Mouse (Mus musculus) lung, embryonic 15.5 days (tissue): ENCODE data around the gene Tmem221. TPM values are rescaled to one million over a fixed set of nuclear protein-coding genes. Genes with fewer than 3 reads are reported as not detected.
"Not testable (repeated sequence)": the region's sequence is repeated elsewhere in the genome, so short reads cannot be mapped to it uniquely, and the experiment has no call there.

Source experiments
- ATAC-seq: fragments of 200-750 bp; cut with Nextera tagmentation; 2 replicates; pipeline ENCODE4 v1.8.0; 2017; ENCODE audit warnings: moderate number of reproducible peaks, borderline replicate concordance; ENCODE audit not compliant: low FRiP score, low TSS enrichment; ENCODE audit errors: extremely low read depth
- H3K27ac ChIP-seq: fragments of 300-500 bp; sonication (generic); 2 replicates; pipeline ENCODE4 v1.5.1; 2015; ENCODE audit warnings: moderate library complexity, mild to moderate bottlenecking, inconsistent platforms
- H3K27me3 ChIP-seq: fragments of 300-500 bp; sonication (generic); 2 replicates; pipeline ENCODE4 v1.6.1; 2015; ENCODE audit warnings: inconsistent platforms
- H3K36me3 ChIP-seq: fragments of 300-500 bp; sonication (generic); 2 replicates; pipeline ENCODE4 v1.6.1; 2015; ENCODE audit warnings: inconsistent platforms
- H3K4me1 ChIP-seq: fragments of 300-500 bp; sonication (generic); 2 replicates; pipeline ENCODE4 v1.6.1; 2015; ENCODE audit warnings: inconsistent platforms
- H3K4me2 ChIP-seq: fragments of 300-500 bp; sonication (generic); 2 replicates; pipeline ENCODE4 v1.6.1; 2015; ENCODE audit warnings: inconsistent platforms, mild to moderate bottlenecking, moderate library complexity
- H3K4me3 ChIP-seq: fragments of 300-500 bp; sonication (generic); 2 replicates; pipeline ENCODE4 v1.5.1; 2015; ENCODE audit warnings: mild to moderate bottlenecking, inconsistent platforms
- H3K9ac ChIP-seq: fragments of 300-500 bp; sonication (generic); 2 replicates; pipeline ENCODE4 v1.6.1; 2015; ENCODE audit warnings: inconsistent platforms
- H3K9me3 ChIP-seq: fragments of 300-500 bp; sonication (generic); 2 replicates; pipeline ENCODE4 v1.6.1; 2016; ENCODE audit warnings: inconsistent platforms
- WGBS: fragments of 180-500 bp; shearing (Covaris S2); methylation state at CpG from one replicate; pipeline ENCODE4 v1.1.7; 2015; 5-methylcytosine and 5-hydroxymethylcytosine counted together
- polyA plus RNA-seq: library from polyadenylated mRNA; unstranded; fragments of >200 nt; fragmentation: Nextera tagmentation; extraction: Ambion mirVana; gene quantifications from 2 replicates; pipeline ENCODE4 v1.2.1, GENCODE M21; 2015

Gene Tmem221
- polyA plus RNA-seq, 1 experiment from 2014 or later: 4.6 TPM

- peak; percentile 87 for ATAC-seq
- Histone ChIP-seq H3K27ac (peak within 1 kb of the TSS; percentile 83), H3K9ac (peak within 1 kb of the TSS; percentile 60), H3K4me2 (peak within 1 kb of the TSS; percentile 67), H3K36me3 (no peaks in the 10 kb centered on the region), H3K4me1 (peaks cover 14% of the 10 kb centered on the region), H3K27me3 (no peaks in the 10 kb centered on the region), H3K9me3 (no peaks in the 10 kb centered on the region), H3K4me3 (peak within 1 kb of the TSS; percentile 51)
- WGBS: 2% methylated on average over 37 of the region's 37 CpGs
These were observed 21.4 kb downstream of the Tmem221 start, which contains the start of gene Bst2 for GRCm38 (mm10) chr8:71537028-71537867. Gene Bst2 (minus strand): TSS chr8:71537456.

- Histone ChIP-seq H3K4me2 (peak overlapping the region; percentile 67; the same call in 1 of the 2 replicates), H3K27me3 (no peaks in the 10 kb centered on the region), H3K9ac (no peak overlapping the region), H3K27ac (no peak overlapping the region), H3K4me3 (no peak overlapping the region), H3K9me3 (no peaks in the 10 kb centered on the region), H3K4me1 (peaks cover 14% of the 10 kb centered on the region), H3K36me3 (no peaks in the 10 kb centered on the region)
- no peak for ATAC-seq
- 60% methylated on average over 5 of the region's 5 CpGs for WGBS
These were observed 23.0 kb downstream of the Tmem221 start for GRCm38 (mm10) chr8:71535663-71536062.

- Histone ChIP-seq H3K36me3 (no peaks in the 10 kb centered on the region), H3K27ac (no peak overlapping the region), H3K9ac (no peak overlapping the region), H3K9me3 (no peaks in the 10 kb centered on the region), H3K4me2 (no peak overlapping the region), H3K27me3 (no peaks in the 10 kb centered on the region), H3K4me3 (no peak overlapping the region), H3K4me1 (peaks cover 14% of the 10 kb centered on the region)
- WGBS: 27% methylated on average over 3 of the region's 3 CpGs
- no peak for ATAC-seq
These were observed 24.3 kb downstream of the Tmem221 start for GRCm38 (mm10) chr8:71534263-71534810.

GRCm38 (mm10) chr8:71530735-71531467 lies 27.8 kb downstream of the Tmem221 start:
- H3K27me3 ChIP-seq, H3K27ac ChIP-seq, H3K4me2 ChIP-seq, H3K4me3 ChIP-seq, H3K36me3 ChIP-seq, ATAC-seq, H3K9me3 ChIP-seq, H3K9ac ChIP-seq: not testable (repeated sequence)
- WGBS: 55% methylated on average over 6 of the region's 12 CpGs
- H3K4me1 ChIP-seq: peaks cover 19% of the 10 kb centered on the region

- 61% methylated on average over 11 of the region's 11 CpGs for WGBS
- Histone ChIP-seq H3K4me3 (no peak overlapping the region), H3K4me1 (peaks cover 28% of the 10 kb centered on the region), H3K9me3 (no peaks in the 10 kb centered on the region), H3K9ac (no peak overlapping the region), H3K27ac (peak overlapping the region; percentile 91), H3K27me3 (peaks cover 12% of the 10 kb centered on the region), H3K4me2 (no peak overlapping the region), H3K36me3 (no peaks in the 10 kb centered on the region)
- ATAC-seq: peak; percentile 73; the same call in 1 of the 2 replicates
These were observed 30.2 kb downstream of the Tmem221 start for GRCm38 (mm10) chr8:71528362-71529073.

- H3K36me3 ChIP-seq: no peaks in the 10 kb centered on the region
- H3K4me3 ChIP-seq: no peak overlapping the region
- no peak overlapping the region for H3K9ac ChIP-seq
- H3K27ac ChIP-seq: peak overlapping the region; percentile 79
- H3K27me3 ChIP-seq: peaks cover 12% of the 10 kb centered on the region
- no peak for ATAC-seq
- H3K4me1 ChIP-seq: peaks cover 28% of the 10 kb centered on the region
- H3K9me3 ChIP-seq: no peaks in the 10 kb centered on the region
- WGBS: 39% methylated on average over 3 of the region's 3 CpGs
- H3K4me2 ChIP-seq: no peak overlapping the region
These were observed 31.4 kb downstream of the Tmem221 start for GRCm38 (mm10) chr8:71527162-71527870.

- no peaks in the 10 kb centered on the region for H3K36me3 ChIP-seq
- H3K9ac ChIP-seq: no peak overlapping the region
- peaks cover 34% of the 10 kb centered on the region for H3K4me1 ChIP-seq
- H3K4me3 ChIP-seq: no peak overlapping the region
- no peak overlapping the region for H3K4me2 ChIP-seq
- no peaks in the 10 kb centered on the region for H3K9me3 ChIP-seq
- WGBS: 21% methylated on average over 6 of the region's 6 CpGs
- peaks cover 12% of the 10 kb centered on the region for H3K27me3 ChIP-seq
- peak overlapping the region; percentile 79 for H3K27ac ChIP-seq
- peak; percentile 20; the same call in 1 of the 2 replicates for ATAC-seq
These were observed 32.4 kb downstream of the Tmem221 start for GRCm38 (mm10) chr8:71526272-71526671.

- Histone ChIP-seq H3K27me3 (peaks cover 12% of the 10 kb centered on the region), H3K27ac (peak within 1 kb of the TSS; percentile 79), H3K4me2 (peak within 1 kb of the TSS; percentile 35), H3K9ac (0 out of 2 replicates have a peak within 1 kb of the TSS, but pooled peaks have one; percentile 7), H3K9me3 (no peaks in the 10 kb centered on the region), H3K4me3 (peak within 1 kb of the TSS; percentile 17; the same call in 1 of the 2 replicates), H3K36me3 (no peaks in the 10 kb centered on the region), H3K4me1 (peaks cover 35% of the 10 kb centered on the region)
- 16% methylated on average over 46 of the region's 46 CpGs for WGBS
- ATAC-seq: no peak
These were observed 33.2 kb downstream of the Tmem221 start, which contains the start of gene Ccdc194 for GRCm38 (mm10) chr8:71525226-71526050. Gene Ccdc194 (minus strand): TSS chr8:71525711.

- Histone ChIP-seq H3K27me3 (peaks cover 12% of the 10 kb centered on the region), H3K9me3 (no peaks in the 10 kb centered on the region), H3K4me3 (no peak overlapping the region), H3K27ac (no peak overlapping the region), H3K9ac (no peak overlapping the region), H3K4me1 (peaks cover 39% of the 10 kb centered on the region), H3K36me3 (no peaks in the 10 kb centered on the region), H3K4me2 (peak overlapping the region; percentile 33; the same call in 1 of the 2 replicates)
- 3% methylated on average over 17 of the region's 17 CpGs for WGBS
- peak; percentile 83 for ATAC-seq
These were observed 37.0 kb downstream of the Tmem221 start for GRCm38 (mm10) chr8:71521634-71522033.

- peaks cover 24% of the 10 kb centered on the region for H3K4me1 ChIP-seq
- not testable (repeated sequence) for ATAC-seq, H3K4me2 ChIP-seq, H3K4me3 ChIP-seq, H3K9me3 ChIP-seq, H3K27ac ChIP-seq, H3K9ac ChIP-seq, H3K27me3 ChIP-seq, H3K36me3 ChIP-seq
- WGBS: 37% methylated on average over 9 of the region's 10 CpGs
These were observed 39.4 kb downstream of the Tmem221 start for GRCm38 (mm10) chr8:71519037-71519825.
